Mouse (Mus musculus) hindbrain, embryonic 10.5 days (tissue): ENCODE measurements around the gene Nid2. TPM values are rescaled to one million over a fixed set of nuclear protein-coding genes. Genes with fewer than 3 reads are reported as not detected.

Source experiments
- DNase-seq: peaks from one replicate; pipeline ENCODE4 v3.0.0-alpha.2; 2017; ENCODE audit warnings: low spot score
- H3K27ac ChIP-seq: fragments of 300-500 bp; sonication (generic); 2 replicates; pipeline ENCODE4 v1.5.1; 2016; ENCODE audit warnings: mild to moderate bottlenecking, moderate library complexity
- H3K27me3 ChIP-seq: fragments of 300-500 bp; sonication (generic); 2 replicates; pipeline ENCODE4 v1.6.1; 2016; ENCODE audit warnings: mild to moderate bottlenecking; ENCODE audit not compliant: poor library complexity, insufficient read depth, severe bottlenecking
- H3K36me3 ChIP-seq: fragments of 300-500 bp; sonication (generic); 2 replicates; pipeline ENCODE4 v1.6.1; 2016; ENCODE audit warnings: mild to moderate bottlenecking, moderate library complexity
- H3K4me1 ChIP-seq: fragments of 300-500 bp; sonication (generic); replicated peaks from 2 replicates; pipeline ENCODE4 v1.6.1; 2016; ENCODE audit warnings: mild to moderate bottlenecking
- H3K4me3 ChIP-seq: fragments of 300-500 bp; sonication (generic); 2 replicates; pipeline ENCODE4 v1.5.1; 2016; ENCODE audit warnings: mild to moderate bottlenecking, moderate library complexity
- H3K9me3 ChIP-seq: fragments of 300-500 bp; sonication (generic); 2 replicates; pipeline ENCODE4 v1.6.1; 2016; ENCODE audit warnings: mild to moderate bottlenecking, moderate library complexity
- WGBS: fragments of 180-500 bp; shearing (Covaris S2); methylation state at CpG from one replicate; pipeline ENCODE4 v1.1.7; 2016; 5-methylcytosine and 5-hydroxymethylcytosine counted together
- polyA plus RNA-seq: library from polyadenylated mRNA; unstranded; fragments of >200 nt; fragmentation: Nextera tagmentation; extraction: Ambion mirVana; gene quantifications from 2 replicates; pipeline ENCODE4 v1.2.1, GENCODE M21; 2016

Nid2 gene
- polyA plus RNA-seq, 1 experiment from 2014 or later: 53.2 TPM

DNA sequence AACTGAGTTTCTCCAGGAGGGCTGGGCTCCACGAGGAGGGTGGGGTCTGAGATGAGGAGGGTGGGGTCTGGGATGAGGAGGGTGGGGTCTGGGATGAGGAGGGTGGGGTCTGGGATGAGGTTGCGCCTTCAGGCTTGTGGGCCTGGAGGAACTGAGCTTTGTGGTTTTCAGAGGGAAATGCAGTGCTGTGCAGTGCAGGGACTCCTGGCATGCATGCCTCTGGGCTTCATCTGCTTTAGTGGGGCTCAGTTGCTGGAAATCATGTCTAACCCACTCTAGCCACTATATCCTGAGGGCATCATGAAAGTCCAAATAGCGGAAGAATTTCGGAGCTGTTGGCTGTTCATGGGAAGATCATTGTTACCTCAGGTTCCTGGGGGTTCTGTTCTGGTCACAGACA lies 52.2 kb downstream of the Nid2 start:
- H3K4me1 ChIP-seq: peaks cover 15% of the 10 kb centered on the region
- DNase-seq: no peak
- WGBS: 56% methylated on average over 4 of the region's 4 CpGs
- no peaks in the 10 kb centered on the region for H3K9me3 ChIP-seq
- H3K36me3 ChIP-seq: peaks cover 16% of the 10 kb centered on the region
- no peak overlapping the region; the same call in 1 of the 2 replicates for H3K27ac ChIP-seq
- no peaks in the 10 kb centered on the region for H3K27me3 ChIP-seq
- no peak overlapping the region for H3K4me3 ChIP-seq

DNA sequence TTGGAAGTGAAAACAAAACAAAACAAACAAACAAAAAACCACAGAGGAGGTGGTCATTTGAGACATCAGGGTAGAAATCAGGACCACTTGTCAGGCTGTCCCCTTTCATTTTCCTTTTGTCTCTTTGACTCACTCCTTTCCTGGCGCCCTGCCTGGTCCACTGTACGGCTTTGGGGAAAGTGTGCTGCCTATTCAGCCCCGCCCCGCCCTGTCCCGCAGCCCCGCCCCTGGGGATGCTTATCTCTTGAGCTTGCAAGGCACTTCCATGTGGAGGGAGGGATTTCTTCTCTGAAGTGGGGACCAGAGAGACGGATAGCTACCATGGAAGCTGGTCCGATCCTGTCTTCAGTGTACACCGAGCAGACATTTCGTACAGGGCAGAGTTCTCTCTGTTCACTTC lies 52.6 kb downstream of the Nid2 start:
- Histone ChIP-seq H3K36me3 (peaks cover 12% of the 10 kb centered on the region), H3K27me3 (no peaks in the 10 kb centered on the region)
- WGBS: 56% methylated on average over 10 of the region's 10 CpGs

DNA sequence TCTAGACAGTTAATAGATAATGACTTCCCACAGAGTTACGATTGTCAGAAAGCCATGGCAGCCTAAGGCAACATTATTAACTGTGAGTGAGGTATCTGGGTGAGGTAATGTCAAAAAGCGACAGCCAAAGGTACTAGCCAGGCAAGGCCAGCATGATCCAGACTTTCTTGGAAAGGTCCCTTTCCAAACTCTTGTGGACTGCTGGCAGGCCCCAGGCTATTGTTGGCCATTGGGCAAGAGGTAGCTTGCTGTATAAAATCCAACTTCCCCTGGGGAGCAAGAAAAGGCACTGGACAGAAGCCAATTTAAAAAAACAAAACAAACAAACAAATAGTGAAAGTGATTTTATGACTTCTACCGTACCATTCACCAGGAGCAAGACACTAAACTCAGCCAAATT lies 56.3 kb downstream of the Nid2 start:
- Histone ChIP-seq H3K9me3 (no peaks in the 10 kb centered on the region), H3K36me3 (peaks cover 32% of the 10 kb centered on the region), H3K4me1 (peaks cover 15% of the 10 kb centered on the region), H3K27ac (no peak overlapping the region), H3K4me3 (no peak overlapping the region), H3K27me3 (no peaks in the 10 kb centered on the region)
- DNase-seq: no peak
- 90% methylated on average over 3 of the region's 3 CpGs for WGBS

More for the DNA sequence above, 52.6 kb downstream of the Nid2 start:
- H3K4me3 ChIP-seq: no peak overlapping the region
- H3K9me3 ChIP-seq: no peaks in the 10 kb centered on the region
- no peak for DNase-seq
- peaks cover 15% of the 10 kb centered on the region for H3K4me1 ChIP-seq
- H3K27ac ChIP-seq: no peak overlapping the region

DNA sequence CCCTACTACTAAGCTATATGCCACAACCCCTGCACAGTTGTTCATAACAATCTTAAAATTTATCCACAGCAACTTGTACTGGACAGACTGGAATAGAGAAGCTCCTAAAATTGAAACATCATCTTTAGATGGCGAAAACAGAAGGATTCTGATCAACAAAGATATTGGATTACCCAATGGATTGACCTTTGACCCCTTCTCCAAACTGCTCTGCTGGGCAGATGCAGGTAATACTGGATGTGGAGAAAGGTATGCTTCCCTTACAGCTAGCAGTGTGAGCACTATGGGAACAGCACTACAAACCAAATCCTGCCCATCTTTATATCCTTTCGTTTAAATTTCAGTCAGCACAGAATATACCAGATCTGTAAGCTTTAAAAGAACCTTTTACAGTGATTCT lies 56.8 kb downstream of the Nid2 start:
- Histone ChIP-seq H3K4me3 (no peak overlapping the region), H3K4me1 (peaks cover 15% of the 10 kb centered on the region), H3K36me3 (peaks cover 37% of the 10 kb centered on the region), H3K27ac (no peak overlapping the region), H3K9me3 (no peaks in the 10 kb centered on the region), H3K27me3 (no peaks in the 10 kb centered on the region)
- WGBS: 90% methylated on average over 2 of the region's 2 CpGs
- no peak for DNase-seq

DNA sequence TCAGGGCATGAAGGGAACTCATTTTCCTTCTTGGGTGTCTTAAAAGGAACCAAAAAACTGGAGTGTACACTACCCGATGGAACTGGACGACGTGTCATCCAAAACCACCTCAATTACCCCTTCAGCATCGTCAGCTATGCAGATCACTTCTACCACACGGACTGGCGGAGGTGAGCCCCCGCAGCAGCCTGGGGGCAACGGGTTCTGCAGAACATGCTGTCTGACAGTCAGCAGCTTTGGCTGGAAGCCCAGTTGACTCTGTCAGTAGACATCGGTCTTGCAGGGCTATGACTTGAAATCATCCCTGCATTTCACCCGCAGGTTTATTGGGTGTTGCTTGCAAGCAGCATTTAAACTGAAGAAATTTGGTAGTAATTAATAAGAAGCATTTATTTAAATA lies 58.9 kb downstream of the Nid2 start:
- no peaks in the 10 kb centered on the region for H3K27me3 ChIP-seq
- H3K9me3 ChIP-seq: no peaks in the 10 kb centered on the region
- no peak for DNase-seq
- peaks cover 57% of the 10 kb centered on the region for H3K36me3 ChIP-seq
- H3K27ac ChIP-seq: no peak overlapping the region
- peaks cover 4% of the 10 kb centered on the region; the same call in 1 of the 2 replicates for H3K4me1 ChIP-seq
- no peak overlapping the region for H3K4me3 ChIP-seq
- 91% methylated on average over 10 of the region's 10 CpGs for WGBS

DNA sequence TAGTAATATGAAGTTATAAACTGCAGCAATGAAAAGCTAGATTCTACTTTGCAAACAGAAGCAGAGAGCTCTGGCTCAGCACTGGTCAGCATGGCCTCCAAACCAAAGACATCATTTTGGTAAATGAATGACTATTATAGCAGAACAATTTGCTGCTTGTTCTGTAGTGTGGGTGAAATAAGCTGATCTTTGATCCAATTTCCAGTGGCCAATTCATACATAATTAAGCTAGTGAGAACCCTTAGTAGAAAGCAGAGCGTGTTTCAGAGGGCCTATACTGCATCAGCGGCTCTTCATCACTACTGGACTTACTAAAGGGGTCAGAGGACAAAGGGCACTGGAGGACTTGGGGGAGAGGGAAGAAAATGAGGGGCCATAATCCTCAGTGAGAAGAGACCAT lies 62.0 kb downstream of the Nid2 start:
- Histone ChIP-seq H3K27ac (no peak overlapping the region), H3K9me3 (no peaks in the 10 kb centered on the region), H3K4me3 (no peak overlapping the region), H3K4me1 (no peaks in the 10 kb centered on the region), H3K36me3 (peaks cover 70% of the 10 kb centered on the region), H3K27me3 (no peaks in the 10 kb centered on the region)
- DNase-seq: no peak
- 97% methylated on average over 2 of the region's 2 CpGs for WGBS

DNA sequence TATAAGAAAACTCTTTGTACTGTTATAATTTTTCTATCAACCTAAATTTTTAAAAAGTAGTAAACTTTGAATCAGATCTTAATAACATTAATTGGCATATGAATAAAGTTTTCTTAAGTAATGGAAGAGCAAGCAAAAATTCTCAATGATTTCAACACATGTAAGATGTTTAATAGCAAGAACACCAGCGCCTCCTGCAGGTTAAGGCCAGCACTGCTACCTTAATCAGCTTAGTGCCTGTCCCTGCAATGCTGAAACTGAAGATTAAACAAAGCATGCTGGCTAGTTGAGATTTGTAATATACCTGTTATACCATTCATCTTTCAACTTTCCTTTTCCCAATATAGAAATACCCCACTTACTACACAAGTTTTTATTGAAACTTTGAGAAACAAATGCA lies 66.9 kb downstream of the Nid2 start:
- DNase-seq: peak; percentile 79
- Histone ChIP-seq H3K36me3 (peaks cover 79% of the 10 kb centered on the region), H3K27ac (no peak overlapping the region), H3K4me1 (peaks cover 6% of the 10 kb centered on the region), H3K9me3 (peaks cover 5% of the 10 kb centered on the region; the same call in 1 of the 2 replicates), H3K4me3 (no peak overlapping the region), H3K27me3 (no peaks in the 10 kb centered on the region)
- WGBS: 12% methylated on average over 1 of the region's 1 CpGs

DNA sequence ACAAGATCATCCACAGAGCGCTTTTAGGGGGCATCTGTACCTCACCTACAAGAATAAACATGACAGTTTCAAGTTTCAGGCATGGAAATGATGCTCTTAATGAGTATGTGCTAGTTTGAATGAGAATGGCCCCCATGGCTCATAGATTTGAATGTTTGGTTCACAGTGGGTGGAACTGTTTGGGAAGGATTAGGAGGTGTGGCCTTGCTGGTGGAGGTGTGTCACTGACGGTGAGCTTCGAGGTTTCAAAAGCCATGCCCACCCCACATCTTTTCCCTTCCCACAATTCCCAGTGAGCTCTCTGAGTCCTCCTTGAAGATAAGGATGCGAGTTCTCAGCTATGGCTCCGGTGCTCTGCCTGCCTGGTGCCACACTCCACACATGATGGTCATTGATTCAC lies 70.6 kb downstream of the Nid2 start:
- Histone ChIP-seq H3K4me1 (peaks cover 25% of the 10 kb centered on the region), H3K36me3 (peaks cover 43% of the 10 kb centered on the region), H3K4me3 (no peak overlapping the region), H3K27me3 (no peaks in the 10 kb centered on the region), H3K27ac (no peak overlapping the region), H3K9me3 (peaks cover 5% of the 10 kb centered on the region; the same call in 1 of the 2 replicates)
- DNase-seq: no peak
- WGBS: 97% methylated on average over 5 of the region's 5 CpGs

DNA sequence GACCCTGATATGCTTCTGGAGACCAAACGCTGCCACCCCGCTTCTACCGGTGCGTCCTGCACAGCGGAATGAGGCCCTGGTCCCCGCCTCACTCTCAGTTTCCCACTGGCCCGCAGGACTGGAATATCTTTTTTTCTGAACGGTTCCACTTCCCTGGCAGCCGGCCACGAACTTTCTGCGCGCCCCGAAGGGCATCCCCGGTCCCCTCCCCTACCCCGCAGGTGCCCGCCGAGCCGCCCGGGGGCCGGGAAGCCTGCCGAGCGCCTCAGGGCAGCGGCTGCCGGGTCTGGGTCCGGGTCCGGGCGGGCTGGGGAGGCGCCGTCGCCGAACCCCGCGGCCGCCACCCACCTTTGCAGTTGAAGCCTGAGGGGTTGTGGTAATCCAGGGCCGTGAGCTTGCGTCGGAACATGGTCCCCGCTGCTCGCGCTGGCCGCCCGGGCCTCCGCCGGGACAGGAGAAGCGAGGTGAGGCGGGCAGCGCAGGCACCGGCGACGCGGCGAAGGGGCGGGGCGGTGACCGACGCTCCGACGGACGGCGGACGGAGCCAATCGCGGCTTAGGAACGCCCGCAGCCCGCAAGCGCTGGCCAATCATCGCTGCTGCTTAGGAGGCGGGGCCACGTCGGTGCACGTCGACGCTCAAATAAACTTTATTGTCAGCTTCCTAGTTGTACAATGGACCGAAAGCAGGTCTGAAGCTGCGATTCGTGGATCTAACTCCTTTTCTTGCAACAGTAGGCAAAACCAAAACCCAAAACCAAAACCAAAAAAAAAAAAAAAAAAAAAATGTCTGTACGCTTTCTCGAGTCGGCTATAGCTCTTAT lies 72.5 kb downstream of the Nid2 start, which contains the start of gene Rtraf:
Gene Rtraf, minus strand, starts transcription at position 504 of the 822 bp plus-strand sequence.
- under 1% methylated on average over 80 of the region's 80 CpGs for WGBS
- DNase-seq: peak; percentile 91

DNA sequence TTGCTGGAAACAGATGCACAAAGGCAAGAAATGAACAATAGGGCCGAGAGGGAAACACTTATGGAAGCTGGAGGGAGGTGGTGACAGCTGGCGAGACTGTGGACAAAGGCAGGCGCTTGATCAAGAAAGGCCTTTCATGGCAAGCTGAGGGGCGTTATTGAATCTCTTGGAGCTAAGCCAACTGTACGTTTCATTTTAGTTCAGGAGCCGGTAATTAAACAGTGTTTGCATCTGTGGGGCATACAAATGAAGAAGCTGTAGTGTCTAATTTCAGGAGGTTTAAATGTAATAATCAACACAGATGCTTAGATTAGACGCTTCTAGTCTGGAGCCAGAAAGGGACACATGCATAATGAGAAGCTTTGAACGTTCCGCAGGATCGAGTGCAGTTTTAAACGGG lies 74.4 kb downstream of the Nid2 start:
- 61% methylated on average over 11 of the region's 11 CpGs for WGBS
- H3K9me3 ChIP-seq: peaks cover 5% of the 10 kb centered on the region; the same call in 1 of the 2 replicates
- H3K4me3 ChIP-seq: no peak overlapping the region
- peaks cover 25% of the 10 kb centered on the region for H3K4me1 ChIP-seq
- peak overlapping the region; percentile 92 for H3K27ac ChIP-seq
- peak; percentile 26 for DNase-seq
- peaks cover 17% of the 10 kb centered on the region for H3K36me3 ChIP-seq
- H3K27me3 ChIP-seq: 0 out of 2 replicates have a peak, but pooled peaks cover 4% of the 10 kb centered on the region

More for the DNA sequence above, 72.5 kb downstream of the Nid2 start, which contains the start of gene Rtraf:
- peaks cover 5% of the 10 kb centered on the region; the same call in 1 of the 2 replicates for H3K9me3 ChIP-seq
- H3K27me3 ChIP-seq: 0 out of 2 replicates have a peak, but pooled peaks cover 4% of the 10 kb centered on the region
- H3K4me3 ChIP-seq: peak within 1 kb of the TSS; percentile 81
- peaks cover 25% of the 10 kb centered on the region for H3K4me1 ChIP-seq
- peak within 1 kb of the TSS; percentile 92 for H3K27ac ChIP-seq
- H3K36me3 ChIP-seq: peaks cover 35% of the 10 kb centered on the region

DNA sequence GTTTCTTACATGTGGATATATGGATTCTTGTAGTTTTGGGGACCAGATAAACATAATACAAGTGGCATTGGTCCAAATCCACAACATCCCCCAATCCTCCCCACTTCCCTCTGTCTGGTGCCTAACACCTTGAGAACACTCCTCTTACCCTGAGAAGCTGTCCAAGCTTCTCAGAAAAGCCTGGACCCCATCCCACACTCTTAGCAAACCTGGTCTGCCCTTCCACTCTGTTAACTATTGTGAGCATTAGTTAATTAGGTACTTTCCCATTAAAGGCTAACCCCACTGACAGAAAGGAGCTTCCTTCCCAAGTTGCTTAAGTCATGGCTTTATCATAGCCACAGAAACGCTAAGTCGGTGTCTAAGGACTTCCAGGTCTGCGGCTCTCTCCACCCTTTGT lies 85.2 kb downstream of the Nid2 start:
- WGBS: 95% methylated on average over 3 of the region's 3 CpGs
- Histone ChIP-seq H3K4me1 (peaks cover 5% of the 10 kb centered on the region; the same call in 1 of the 2 replicates), H3K27ac (no peak overlapping the region), H3K9me3 (no peaks in the 10 kb centered on the region), H3K27me3 (peaks cover 4% of the 10 kb centered on the region; the same call in 1 of the 2 replicates), H3K36me3 (no peaks in the 10 kb centered on the region), H3K4me3 (no peak overlapping the region)
- no peak for DNase-seq

DNA sequence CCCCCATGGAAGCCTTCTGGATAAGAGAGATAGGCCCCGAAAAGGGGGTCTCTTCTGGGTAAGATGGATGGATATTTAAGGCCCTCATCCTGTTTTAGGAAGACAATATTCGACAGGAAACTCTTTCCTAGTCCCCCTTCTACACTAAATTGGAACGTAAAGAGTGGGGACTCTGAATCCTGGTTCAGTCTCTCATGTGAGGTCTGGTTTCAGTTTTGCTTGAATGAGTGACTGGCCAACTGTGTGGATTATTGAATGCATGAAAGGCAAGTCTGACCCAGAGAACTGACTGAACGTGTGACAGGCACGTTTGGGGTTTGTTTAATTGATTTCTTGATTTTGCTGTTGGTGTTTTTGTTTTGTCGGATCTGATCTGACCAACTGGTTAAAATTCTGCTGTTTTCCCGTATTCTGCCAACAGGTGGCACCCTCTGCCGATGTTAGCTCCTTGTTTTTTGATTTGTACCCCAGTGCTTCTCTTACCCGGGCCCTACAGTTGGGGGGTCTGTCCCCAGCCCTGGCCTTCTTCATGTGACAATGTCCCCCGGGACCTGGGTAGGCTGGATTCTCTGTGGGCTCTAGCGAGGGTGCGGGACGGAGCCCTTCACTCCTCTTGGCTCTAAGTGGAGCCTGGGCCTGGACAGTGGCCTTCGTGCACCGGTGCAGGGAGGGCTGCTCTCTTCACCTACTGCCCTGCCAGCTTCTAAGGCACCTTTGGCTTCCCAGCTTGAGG lies 88.7 kb downstream of the Nid2 start:
- peak; percentile 72 for DNase-seq
- WGBS: 29% methylated on average over 15 of the region's 15 CpGs
- Histone ChIP-seq H3K9me3 (no peaks in the 10 kb centered on the region), H3K36me3 (no peaks in the 10 kb centered on the region), H3K27ac (peak overlapping the region; percentile 73), H3K4me1 (peaks cover 5% of the 10 kb centered on the region; the same call in 1 of the 2 replicates), H3K4me3 (peak overlapping the region; percentile 34), H3K27me3 (peaks cover 4% of the 10 kb centered on the region; the same call in 1 of the 2 replicates)
